Mouse (Mus musculus): ENCODE measurements around the gene Mrpl42. TPM values are rescaled to one million over a fixed set of nuclear protein-coding genes. Genes with fewer than 3 reads are reported as not detected.

Gene Mrpl42
- polyA plus RNA-seq, 1 experiment from 2014 or later, result 198 TPM

DNA sequence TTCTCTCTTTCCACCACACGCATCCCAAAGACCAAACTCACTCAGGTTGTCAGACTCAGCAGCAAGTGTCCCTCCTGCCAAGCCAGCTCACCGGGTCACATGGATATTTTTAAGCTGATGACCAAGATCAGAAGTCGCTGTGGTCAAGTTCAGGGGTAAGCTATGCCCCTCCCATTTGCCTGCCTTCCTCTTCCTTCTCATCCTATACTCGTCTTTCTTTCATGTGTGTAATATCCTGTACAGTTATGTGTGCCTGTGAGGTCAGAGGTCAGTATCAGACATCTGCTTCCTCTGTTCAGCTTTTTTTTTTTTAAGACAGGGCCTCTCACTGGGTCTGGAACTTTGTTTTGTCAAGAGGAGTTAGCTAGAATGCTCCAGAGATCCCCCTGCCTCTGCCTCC lies 59.4 kb downstream of the Mrpl42 start:
- ChIA-PET CTCF (interaction anchor here (1.1 to 1.5 kb wide), 2 partner anchors 14 to 15 kb away, joined by 3 read pairs; no protein-coding TSS in a partner anchor), POLR2A (interaction anchor here (0.7 kb wide), 1 partner anchor 71 kb away, joined by 6 read pairs; no protein-coding TSS in a partner anchor)
- DNase-seq (ENCODE audit: low read depth, low spot score) (no peak), ATAC-seq (no peak)
- no peak for TF ChIP-seq CTCF (IDR thresholded peaks at IDR 0.05)
- no peaks in the 10 kb centered on the region for H3K27me3 ChIP-seq
- in situ Hi-C loops (cut with MboI; ENCODE audit: low pct_unique_long_range_greater_than_20kb), result no loop called here

DNA sequence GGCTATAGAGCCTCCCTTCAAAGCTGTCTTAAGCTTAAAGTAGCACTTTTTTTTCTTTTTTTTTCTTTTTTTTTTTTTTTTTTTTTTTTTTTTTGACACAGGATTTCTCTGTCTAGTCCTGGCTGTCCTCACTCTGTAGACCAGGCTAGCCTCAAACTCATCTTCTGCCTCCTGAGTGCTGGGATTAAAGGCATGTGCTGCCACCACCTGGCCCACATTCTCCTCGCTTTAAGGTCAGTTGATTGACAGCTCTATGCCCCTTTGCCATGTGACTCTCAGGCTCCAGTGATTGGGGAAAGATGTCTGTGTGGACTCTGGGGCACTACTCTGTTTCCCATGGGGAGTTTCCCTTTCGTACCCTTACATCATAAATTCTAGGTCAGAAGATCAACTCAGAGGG lies 61.2 kb downstream of the Mrpl42 start:
- ChIA-PET POLR2A (interaction anchor here (0.6 to 1.0 kb wide), 2 partner anchors 53 to 450 kb away, joined by 3 to 7 read pairs; no protein-coding TSS in a partner anchor), CTCF (interaction anchor here (1.0 to 1.1 kb wide), 2 partner anchors 12 to 30 kb away, joined by 3 read pairs; no protein-coding TSS in a partner anchor)
- DNase-seq (ENCODE audit: low read depth, low spot score) (no peak), ATAC-seq (no peak)
- in situ Hi-C loops (cut with MboI; ENCODE audit: low pct_unique_long_range_greater_than_20kb), result no loop called here
- no peaks in the 10 kb centered on the region for H3K27me3 ChIP-seq
- TF ChIP-seq CTCF (IDR thresholded peaks at IDR 0.05), result peak; percentile 32

DNA sequence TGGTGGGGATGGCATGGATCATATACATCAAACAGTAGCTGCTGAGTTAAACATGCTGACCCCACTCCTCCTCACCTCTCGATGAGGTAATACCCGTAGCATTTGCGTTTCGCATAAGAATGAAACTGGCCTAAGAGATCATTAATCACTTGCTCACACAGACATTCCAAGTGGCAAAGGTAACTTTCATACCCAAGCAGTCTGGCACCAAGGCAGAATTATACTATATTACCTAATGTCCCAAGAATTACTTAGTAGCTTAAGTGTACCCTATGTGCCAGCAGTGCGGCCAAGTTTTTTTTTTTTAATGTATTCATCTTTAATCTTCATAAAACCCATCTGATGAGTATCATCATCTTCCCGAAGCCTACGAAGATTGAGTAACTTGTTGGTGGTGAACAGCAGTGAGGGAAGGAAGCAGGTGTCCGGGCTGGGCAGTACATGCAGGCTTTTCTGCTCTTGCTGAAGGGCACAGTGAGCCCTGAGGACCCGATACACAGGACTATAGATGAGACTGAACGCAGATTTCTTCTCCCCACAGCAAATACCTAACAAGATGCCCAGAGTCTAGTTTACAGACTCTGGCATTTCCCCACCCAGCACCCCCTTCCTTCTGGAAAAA lies 61.9 kb downstream of the Mrpl42 start:
- TF ChIP-seq CTCF (IDR thresholded peaks at IDR 0.05), result no peak
- in situ Hi-C loops (cut with MboI; ENCODE audit: low pct_unique_long_range_greater_than_20kb), result no loop called here
- POLR2A ChIA-PET, result interaction anchor here (0.6 to 1.0 kb wide), 3 partner anchors 24 to 449 kb away, joined by 3 to 7 read pairs (median 3); no protein-coding TSS in a partner anchor
- CTCF ChIA-PET, result interaction anchor here (1.0 to 1.1 kb wide), 2 partner anchors 12 to 31 kb away, joined by 3 read pairs; no protein-coding TSS in a partner anchor
- H3K27me3 ChIP-seq, result no peaks in the 10 kb centered on the region
- DNase-seq (ENCODE audit: low read depth, low spot score), result no peak
- peak; percentile 89 for ATAC-seq

DNA sequence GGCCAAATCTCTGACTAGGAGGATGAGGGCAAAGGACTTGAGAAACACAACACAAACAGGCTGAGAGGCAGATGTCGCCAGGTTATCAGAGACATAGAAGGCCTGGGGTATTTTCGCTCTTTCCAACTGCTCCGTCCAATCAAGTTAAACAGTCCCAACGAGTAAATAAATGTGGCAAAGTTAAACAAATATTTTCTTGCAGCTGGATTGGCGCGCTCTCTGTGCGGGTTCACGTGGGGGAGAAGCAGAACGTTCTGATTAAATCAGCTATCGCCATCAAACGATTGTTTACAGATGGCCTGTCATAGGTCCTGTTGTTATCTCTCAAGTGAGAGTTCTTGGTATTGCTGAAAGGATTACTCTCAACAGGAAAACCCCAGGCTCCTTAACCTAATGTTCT lies 62.8 kb downstream of the Mrpl42 start:
- in situ Hi-C loops (cut with MboI; ENCODE audit: low pct_unique_long_range_greater_than_20kb), result no loop called here
- H3K27me3 ChIP-seq, result no peaks in the 10 kb centered on the region
- ATAC-seq (no peak), DNase-seq (ENCODE audit: low read depth, low spot score) (no peak)
- TF ChIP-seq CTCF (IDR thresholded peaks at IDR 0.05), result no peak
- ChIA-PET CTCF (interaction anchor here (1.5 to 1.7 kb wide), 2 partner anchors 11 to 12 kb away, joined by 3 to 4 read pairs; no protein-coding TSS in a partner anchor), POLR2A (no interaction called here)

Other genes starting within 250 kb of the Mrpl42 start
- 9.4 TPM for gene Cradd, start 177.8 kb downstream of the Mrpl42 start, polyA plus RNA-seq (2021)
- gene Socs2, start 84.8 kb downstream of the Mrpl42 start, polyA plus RNA-seq (2021), result 42.7 TPM
- 132 TPM for gene Ube2n, start 13.2 kb upstream of the Mrpl42 start, polyA plus RNA-seq (2021)
- gene Nudt4, start 62.2 kb upstream of the Mrpl42 start, polyA plus RNA-seq (2021), result 68.6 TPM
- 9.5 TPM for gene Anapc15-ps, start 171.5 kb upstream of the Mrpl42 start, polyA plus RNA-seq (2021)